Mouse (Mus musculus) hindbrain, embryonic 14.5 days (tissue): ENCODE data around the gene Tmem126a. TPM values are rescaled to one million over a fixed set of nuclear protein-coding genes. Genes with fewer than 3 reads are reported as not detected.

Source experiments
- ATAC-seq: fragments of 200-750 bp; cut with Nextera tagmentation; 2 replicates; pipeline ENCODE4 v1.8.0; 2017; ENCODE audit warnings: moderate number of reproducible peaks, mild to moderate bottlenecking, moderate TSS enrichment, moderate library complexity; ENCODE audit not compliant: low FRiP score
- DNase-seq: peaks from one replicate; pipeline ENCODE4 v3.0.0-alpha.2; 2015; ENCODE audit warnings: low spot score
- H3K27ac ChIP-seq: fragments of 300-500 bp; sonication (generic); 2 replicates; pipeline ENCODE4 v1.5.1; 2014; ENCODE audit warnings: mild to moderate bottlenecking, moderate library complexity
- H3K27me3 ChIP-seq: fragments of 300-500 bp; sonication (generic); 2 replicates; pipeline ENCODE4 v1.6.1; 2014; ENCODE audit warnings: mild to moderate bottlenecking, low read length, mixed read lengths; ENCODE audit not compliant: control insufficient read depth, insufficient read depth
- H3K36me3 ChIP-seq: fragments of 300-500 bp; sonication (generic); replicated peaks from 2 replicates; pipeline ENCODE4 v1.6.1; 2014; ENCODE audit not compliant: control insufficient read depth, insufficient read depth
- H3K4me1 ChIP-seq: fragments of 300-500 bp; sonication (generic); replicated peaks from 2 replicates; pipeline ENCODE4 v1.6.1; 2014; ENCODE audit warnings: antibody characterized with exemption, low read length, mixed read lengths; ENCODE audit not compliant: control insufficient read depth, insufficient read depth
- H3K4me2 ChIP-seq: fragments of 300-500 bp; sonication (generic); replicated peaks from 2 replicates; pipeline ENCODE4 v1.6.1; 2014; ENCODE audit warnings: mild to moderate bottlenecking, moderate library complexity
- H3K4me3 ChIP-seq: fragments of 300-500 bp; sonication (generic); replicated peaks from 2 replicates; pipeline ENCODE4 v1.5.1; 2014; ENCODE audit warnings: mild to moderate bottlenecking, low read length
- H3K9ac ChIP-seq: fragments of 300-500 bp; sonication (generic); 2 replicates; pipeline ENCODE4 v1.6.1; 2014
- H3K9me3 ChIP-seq: fragments of 300-500 bp; sonication (generic); 2 replicates; pipeline ENCODE4 v1.6.1; 2016; ENCODE audit warnings: low read length; ENCODE audit not compliant: control insufficient read depth
- WGBS: fragments of 180-500 bp; shearing (Covaris S2); extraction: QIAGEN DNeasy Blood & Tissue Kit; methylation state at CpG from one replicate; pipeline ENCODE4 v1.1.7; 2014; 5-methylcytosine and 5-hydroxymethylcytosine counted together
- polyA plus RNA-seq: library from polyadenylated mRNA; unstranded; fragments of >200 nt; fragmentation: Nextera tagmentation; extraction: Ambion mirVana; gene quantifications from 2 replicates; pipeline ENCODE4 v1.2.1, GENCODE M21; 2014

Gene Tmem126a
- polyA plus RNA-seq = 125 and 132 TPM in 2 replicates

DNA sequence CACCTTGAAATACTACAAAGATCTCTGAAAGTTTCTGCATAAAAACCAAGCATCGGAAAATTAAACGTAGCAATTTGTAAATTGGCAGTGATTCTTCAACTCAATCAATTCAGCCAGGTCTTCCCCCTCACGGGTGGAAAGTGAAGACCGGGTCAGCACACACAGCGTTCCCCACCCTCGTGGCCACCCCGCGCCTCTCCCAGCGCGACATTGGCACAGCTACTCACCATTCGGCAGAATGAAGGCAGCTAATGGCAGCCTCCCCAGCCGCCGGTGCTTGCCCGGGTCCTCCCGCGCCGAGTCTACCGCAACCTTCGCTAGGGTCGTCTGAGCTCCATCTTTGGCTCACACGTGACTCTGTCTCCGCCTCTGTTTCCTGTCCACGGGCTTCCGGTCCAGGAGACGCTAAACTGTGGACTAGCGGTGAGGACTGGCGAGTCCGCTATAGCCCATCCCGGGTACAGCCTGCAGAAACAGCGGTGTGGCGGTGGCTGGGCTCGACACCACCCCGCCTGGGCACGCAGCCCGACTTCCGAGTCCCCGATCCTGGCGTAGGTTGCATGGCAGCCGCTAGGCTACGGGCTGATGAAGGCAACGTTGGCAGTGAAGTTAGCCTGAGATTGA, at the start of gene Tmem126a:
Gene Tmem126a (minus strand): TSS at position 385 of the 624 bp plus-strand sequence.
- Histone ChIP-seq H3K27ac (peak within 1 kb of the TSS; percentile 85), H3K9me3 (no peaks in the 10 kb centered on the region), H3K36me3 (peaks cover 25% of the 10 kb centered on the region), H3K4me1 (peaks cover 16% of the 10 kb centered on the region), H3K27me3 (no peaks in the 10 kb centered on the region), H3K9ac (peak within 1 kb of the TSS; percentile 67), H3K4me2 (peak within 1 kb of the TSS; percentile 68), H3K4me3 (peak within 1 kb of the TSS; percentile 55)
- WGBS = under 1% methylated on average over 41 of the region's 41 CpGs
- DNase-seq (peak; percentile 86), ATAC-seq (peak; percentile 97)

DNA sequence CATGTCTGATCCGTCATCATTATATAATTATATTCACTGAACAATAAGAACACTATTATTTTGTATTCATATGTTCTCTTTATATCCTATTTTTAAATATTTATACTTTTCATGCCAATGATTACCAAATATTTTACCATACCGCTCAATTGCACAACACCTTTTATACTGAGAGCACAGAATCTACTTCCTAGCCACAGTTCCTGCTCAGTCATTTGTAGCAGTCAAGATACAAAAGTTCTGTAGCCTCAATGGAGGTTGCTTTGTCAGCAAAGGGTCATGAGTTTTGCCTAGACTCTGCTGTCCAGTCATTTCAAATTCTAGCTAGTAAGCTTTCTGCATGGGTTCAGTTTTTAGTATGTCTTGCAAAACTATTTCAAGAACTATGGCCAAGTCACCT, 25.6 kb upstream of the Tmem126a start:
- Histone ChIP-seq H3K4me1 (no peaks in the 10 kb centered on the region), H3K9me3 (no peaks in the 10 kb centered on the region), H3K27ac (no peak overlapping the region), H3K4me3 (no peak overlapping the region), H3K9ac (no peak overlapping the region), H3K4me2 (no peak overlapping the region), H3K27me3 (peaks cover 3% of the 10 kb centered on the region; the same call in 1 of the 2 replicates), H3K36me3 (no peaks in the 10 kb centered on the region)
- WGBS = 92% methylated on average over 2 of the region's 2 CpGs
- DNase-seq = no peak
- no peak for ATAC-seq

- Histone ChIP-seq H3K4me2 (peak within 1 kb of the TSS; percentile 70), H3K27me3 (peaks cover 3% of the 10 kb centered on the region; the same call in 1 of the 2 replicates), H3K27ac (peak within 1 kb of the TSS; percentile 87), H3K9ac (peak within 1 kb of the TSS; percentile 76), H3K4me3 (peak within 1 kb of the TSS; percentile 57), H3K36me3 (no peaks in the 10 kb centered on the region), H3K4me1 (peaks cover 9% of the 10 kb centered on the region), H3K9me3 (no peaks in the 10 kb centered on the region)
- under 1% methylated on average over 32 of the region's 32 CpGs for WGBS
- DNase-seq (peak; percentile 56), ATAC-seq (peak; percentile 70; the same call in 1 of the 2 replicates)
Measured at GRCm38 (mm10) chr7:90476313-90477245, 19.6 kb upstream of the Tmem126a start, which contains the start of gene Dlg2. Dlg2 (plus strand) TSS chr7:90476672.

GRCm38 (mm10) chr7:90475793-90476312, 18.8 kb upstream of the Tmem126a start, which contains the start of gene Tmem126b:
Tmem126b (minus strand) TSS chr7:90476001.
- WGBS = under 1% methylated on average over 35 of the region's 36 CpGs
- Histone ChIP-seq H3K4me3 (peak within 1 kb of the TSS; percentile 57), H3K27ac (peak within 1 kb of the TSS; percentile 87), H3K36me3 (no peaks in the 10 kb centered on the region), H3K9ac (peak within 1 kb of the TSS; percentile 76), H3K9me3 (no peaks in the 10 kb centered on the region), H3K4me2 (peak within 1 kb of the TSS; percentile 70), H3K27me3 (peaks cover 3% of the 10 kb centered on the region; the same call in 1 of the 2 replicates), H3K4me1 (peaks cover 9% of the 10 kb centered on the region)
- ATAC-seq (peak; percentile 100), DNase-seq (peak; percentile 97)

- Histone ChIP-seq H3K4me1 (peaks cover 9% of the 10 kb centered on the region), H3K27me3 (no peaks in the 10 kb centered on the region), H3K36me3 (peaks cover 18% of the 10 kb centered on the region), H3K4me3 (no peak overlapping the region), H3K9ac (no peak overlapping the region), H3K4me2 (no peak overlapping the region), H3K9me3 (no peaks in the 10 kb centered on the region), H3K27ac (no peak overlapping the region)
- DNase-seq (no peak), ATAC-seq (no peak)
- 83% methylated on average over 2 of the region's 2 CpGs for WGBS
Measured at GRCm38 (mm10) chr7:90473511-90473910, 16.5 kb upstream of the Tmem126a start.

DNA sequence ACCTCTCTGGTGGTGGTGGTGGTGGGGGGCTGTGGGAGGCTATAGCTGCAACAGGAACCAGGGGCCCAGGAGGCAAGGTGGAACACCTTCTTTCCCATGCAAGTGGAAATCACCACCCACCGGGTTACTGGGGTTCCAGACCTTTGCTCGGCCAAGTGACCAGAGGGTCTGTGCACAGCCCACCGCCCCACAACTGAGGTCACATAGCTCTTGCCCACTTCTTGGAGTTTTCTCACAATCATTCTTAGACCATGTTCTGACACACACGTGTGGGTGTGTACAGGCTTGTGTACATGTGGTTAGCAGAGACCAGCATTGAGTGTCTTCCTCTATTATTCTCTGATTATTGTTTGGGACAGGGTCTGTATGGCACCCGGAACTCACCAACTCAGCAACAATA, 4.4 kb upstream of the Tmem126a start:
- no peaks in the 10 kb centered on the region for H3K9me3 ChIP-seq
- peaks cover 7% of the 10 kb centered on the region for H3K4me1 ChIP-seq
- no peak overlapping the region for H3K4me3 ChIP-seq
- H3K4me2 ChIP-seq = no peak overlapping the region
- no peaks in the 10 kb centered on the region for H3K27me3 ChIP-seq
- H3K9ac ChIP-seq = no peak overlapping the region
- H3K36me3 ChIP-seq = no peaks in the 10 kb centered on the region
- no peak for ATAC-seq
- 88% methylated on average over 5 of the region's 5 CpGs for WGBS
- no peak for DNase-seq
- H3K27ac ChIP-seq = no peak overlapping the region

DNA sequence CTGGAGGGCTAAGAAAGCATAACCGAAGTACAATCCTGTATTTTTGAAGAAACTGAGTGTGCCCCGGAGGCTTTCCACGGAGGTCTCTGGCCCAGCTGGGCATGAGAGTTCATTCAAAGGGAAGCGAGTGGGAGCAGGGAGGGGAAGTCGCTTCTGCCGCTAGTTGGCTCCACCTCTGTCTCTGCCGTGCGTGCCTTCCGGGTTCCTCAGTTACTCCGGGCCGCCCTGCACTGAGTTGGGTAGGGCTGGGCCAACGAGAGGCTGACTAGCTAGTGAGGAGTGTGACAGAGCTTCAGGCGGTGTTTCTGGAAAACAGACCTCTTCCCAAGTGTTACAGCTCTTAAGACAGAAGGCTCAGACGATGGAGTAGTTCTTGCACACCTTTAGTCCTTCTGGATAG, 3.9 kb upstream of the Tmem126a start:
- H3K9ac ChIP-seq = no peak overlapping the region
- 0 out of 2 replicates have a peak overlapping the region, but pooled peaks have one; percentile 1 for H3K4me2 ChIP-seq
- peaks cover 12% of the 10 kb centered on the region for H3K4me1 ChIP-seq
- H3K27me3 ChIP-seq = no peaks in the 10 kb centered on the region
- no peaks in the 10 kb centered on the region for H3K36me3 ChIP-seq
- ATAC-seq = no peak
- no peak overlapping the region for H3K27ac ChIP-seq
- no peak for DNase-seq
- 24% methylated on average over 14 of the region's 14 CpGs for WGBS
- no peaks in the 10 kb centered on the region for H3K9me3 ChIP-seq
- no peak overlapping the region for H3K4me3 ChIP-seq

DNA sequence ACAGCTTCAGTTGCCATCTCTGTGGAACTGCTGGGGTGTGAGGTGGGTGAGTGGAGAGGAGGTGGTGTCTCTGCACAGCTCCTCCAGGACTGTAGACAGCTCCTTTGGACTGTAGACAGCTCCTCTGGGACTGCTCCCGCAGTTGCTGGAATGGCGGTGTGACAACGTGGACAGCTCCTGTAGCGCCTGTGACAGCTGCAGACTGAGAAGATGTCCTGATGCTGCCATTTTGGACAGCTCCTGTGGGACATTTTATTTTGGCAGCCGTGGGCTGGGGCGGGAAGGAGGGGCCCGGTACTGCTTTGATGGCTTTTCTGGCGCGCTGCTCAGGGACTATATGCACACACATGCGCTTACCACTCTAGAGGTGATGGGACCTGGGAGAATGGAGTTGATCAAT, 3.3 kb upstream of the Tmem126a start:
- Histone ChIP-seq H3K4me3 (no peak overlapping the region), H3K9ac (no peak overlapping the region), H3K36me3 (no peaks in the 10 kb centered on the region), H3K4me2 (0 out of 2 replicates have a peak overlapping the region, but pooled peaks have one; percentile 1), H3K4me1 (peaks cover 16% of the 10 kb centered on the region), H3K27ac (no peak overlapping the region), H3K27me3 (no peaks in the 10 kb centered on the region), H3K9me3 (no peaks in the 10 kb centered on the region)
- ATAC-seq (no peak), DNase-seq (no peak)
- WGBS = 52% methylated on average over 10 of the region's 10 CpGs

GRCm38 (mm10) chr7:90457517-90457916, 488 bp upstream of the Tmem126a start:
- DNase-seq = peak; percentile 67

More at GRCm38 (mm10) chr7:90457517-90457916, 488 bp upstream of the Tmem126a start:
- Histone ChIP-seq H3K27ac (peak overlapping the region; percentile 85), H3K4me3 (peak overlapping the region; percentile 55), H3K4me2 (peak overlapping the region; percentile 68), H3K9me3 (no peaks in the 10 kb centered on the region), H3K4me1 (peaks cover 16% of the 10 kb centered on the region), H3K9ac (peak overlapping the region; percentile 67), H3K36me3 (peaks cover 20% of the 10 kb centered on the region), H3K27me3 (no peaks in the 10 kb centered on the region)
- WGBS = 10% methylated on average over 10 of the region's 10 CpGs
- ATAC-seq = peak; percentile 64
